Mouse (Mus musculus): ENCODE data around the gene Pla2g1b.
"Not testable (repeated sequence)": the region's sequence is repeated elsewhere in the genome, so short reads cannot be mapped to it uniquely, and the experiment has no call there.

Gene Pla2g1b

GRCm38 (mm10) chr5:115483947-115484920 is 18.2 kb downstream of the Pla2g1b start, which contains the start of gene Sirt4:
Gene Sirt4, minus strand, starts transcription at chr5:115484725.
- peak; percentile 98 for DNase-seq (ENCODE audit: low spot score)

- DNase-seq (ENCODE audit: low spot score) = no peak
Measured at GRCm38 (mm10) chr5:115484996-115485395, 18.9 kb downstream of the Pla2g1b start.

- DNase-seq (ENCODE audit: low spot score) = no peak
Measured at GRCm38 (mm10) chr5:115485489-115486205, 19.6 kb downstream of the Pla2g1b start.

GRCm38 (mm10) chr5:115486726-115487125 is 20.7 kb downstream of the Pla2g1b start:
- DNase-seq (ENCODE audit: low spot score) = no peak

GRCm38 (mm10) chr5:115487353-115487752 is 21.3 kb downstream of the Pla2g1b start:
- DNase-seq (ENCODE audit: low spot score) = no peak

- no peak for DNase-seq (ENCODE audit: low spot score)
Measured at GRCm38 (mm10) chr5:115487942-115488580, 22.0 kb downstream of the Pla2g1b start.

GRCm38 (mm10) chr5:115488841-115489698 is 23.0 kb downstream of the Pla2g1b start:
- peak; percentile 88 for DNase-seq (ENCODE audit: low spot score)

GRCm38 (mm10) chr5:115489699-115490637 is 23.9 kb downstream of the Pla2g1b start:
- DNase-seq (ENCODE audit: low spot score) = peak; percentile 94

- DNase-seq (ENCODE audit: low spot score) = no peak
Measured at GRCm38 (mm10) chr5:115490638-115491000, 24.6 kb downstream of the Pla2g1b start.

- no peak for DNase-seq (ENCODE audit: low spot score)
Measured at GRCm38 (mm10) chr5:115491076-115491475, 25.0 kb downstream of the Pla2g1b start.

GRCm38 (mm10) chr5:115491771-115492322 is 25.8 kb downstream of the Pla2g1b start:
- DNase-seq (ENCODE audit: low spot score) = peak; percentile 46

- DNase-seq (ENCODE audit: low spot score) = no peak
Measured at GRCm38 (mm10) chr5:115492711-115493335, 26.8 kb downstream of the Pla2g1b start.

GRCm38 (mm10) chr5:115493441-115493840 is 27.4 kb downstream of the Pla2g1b start:
- no peak for DNase-seq (ENCODE audit: low spot score)

- not testable (repeated sequence) for DNase-seq (ENCODE audit: low spot score)
Measured at GRCm38 (mm10) chr5:115495618-115496017, 29.6 kb downstream of the Pla2g1b start.

GRCm38 (mm10) chr5:115497033-115497432 is 31.0 kb downstream of the Pla2g1b start:
- DNase-seq (ENCODE audit: low spot score) = no peak

- DNase-seq (ENCODE audit: low spot score) = no peak
Measured at GRCm38 (mm10) chr5:115498307-115499240, 32.5 kb downstream of the Pla2g1b start.

- no peak for DNase-seq (ENCODE audit: low spot score)
Measured at GRCm38 (mm10) chr5:115500383-115500935, 34.4 kb downstream of the Pla2g1b start.

- DNase-seq (ENCODE audit: low spot score) = no peak
Measured at GRCm38 (mm10) chr5:115503035-115503434, 37.0 kb downstream of the Pla2g1b start.

Data from embryo, embryonic 10 days (tissue).